Mouse (Mus musculus) mouse trophoblast stem cell (cell line): ENCODE results near the gene 1700022I11Rik.
"Not testable (repeated sequence)": the region's sequence is repeated elsewhere in the genome, so short reads cannot be mapped to it uniquely, and the experiment has no call there.

Source experiments
- in situ Hi-C, 2 experiments: fragments of 300-500 bp; cut with MseI, MboI; formaldehyde crosslinking; loops; 2 replicates in 1 of 2; 3 replicates in 1 of 2; pipeline ENCODE4 v1.15.1; 2025

Gene 1700022I11Rik

DNA sequence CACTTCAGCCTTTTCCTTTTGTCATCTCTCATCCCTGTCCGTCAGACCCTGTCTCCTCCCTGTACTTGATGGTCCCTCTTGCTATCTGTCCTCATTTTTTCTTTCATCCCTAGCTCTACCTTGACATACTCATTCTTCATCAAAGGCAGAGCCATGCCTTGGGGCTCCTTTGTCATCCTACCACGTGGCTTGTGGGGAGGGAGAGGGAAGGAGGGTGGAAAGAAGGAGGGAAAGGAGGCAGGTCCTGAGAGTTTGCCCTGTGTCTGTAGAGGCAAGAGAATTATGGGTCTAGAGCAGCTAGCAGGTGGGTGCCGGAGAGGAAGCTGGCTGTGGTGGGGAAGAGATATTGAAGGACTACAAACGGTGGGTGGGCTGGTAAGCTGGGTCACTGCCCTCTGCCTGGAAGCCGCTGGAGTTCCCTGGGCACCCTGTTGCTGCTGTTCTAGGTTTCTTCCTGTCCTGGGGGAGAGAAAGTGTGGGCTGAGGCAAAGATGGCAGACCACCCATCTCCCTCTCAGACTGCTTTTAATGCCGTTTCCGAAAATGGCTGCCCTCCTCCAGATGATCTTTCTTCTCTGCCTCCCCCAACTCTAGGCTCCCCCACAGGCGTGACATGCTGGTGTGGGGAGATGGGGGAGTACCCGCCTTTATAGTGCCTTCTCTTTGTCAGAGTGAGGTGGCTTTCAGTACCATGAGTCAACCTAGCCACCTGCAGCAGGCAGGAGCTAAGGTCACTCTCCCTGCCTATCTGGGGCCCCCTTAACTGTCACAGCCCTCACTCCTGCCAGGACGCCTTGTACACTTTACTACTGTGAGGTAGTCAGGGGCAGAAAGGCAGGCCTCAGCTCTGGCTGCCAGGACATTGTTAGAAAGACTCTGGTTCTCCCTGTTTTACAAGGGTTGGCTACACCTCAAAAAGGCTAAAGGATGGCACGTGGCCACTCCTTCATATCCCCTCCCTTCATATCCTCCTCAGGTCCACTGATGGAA lies 17.9 kb upstream of the 1700022I11Rik start:
- in situ Hi-C loops: no loop called here

DNA sequence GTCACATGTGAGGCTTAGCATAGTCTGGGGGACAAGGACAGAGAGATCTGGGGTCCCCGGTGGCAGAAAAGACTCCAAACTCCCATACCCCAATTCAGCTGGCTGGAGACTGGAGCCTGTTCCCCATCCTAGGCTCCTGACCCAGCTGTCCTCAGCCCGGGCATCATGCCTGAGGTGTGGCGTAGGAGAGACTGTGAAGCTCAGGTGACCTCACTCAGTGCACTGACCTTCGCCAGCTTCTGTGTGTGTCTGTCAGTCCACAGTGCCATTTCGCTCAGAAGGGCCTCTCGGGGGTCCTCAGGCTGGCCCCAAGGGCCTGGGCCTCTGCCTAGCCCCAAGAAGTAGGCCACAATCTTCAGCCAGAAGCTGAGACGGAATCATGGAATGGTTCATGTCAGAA lies 16.8 kb upstream of the 1700022I11Rik start:
- in situ Hi-C loops: no loop called here

DNA sequence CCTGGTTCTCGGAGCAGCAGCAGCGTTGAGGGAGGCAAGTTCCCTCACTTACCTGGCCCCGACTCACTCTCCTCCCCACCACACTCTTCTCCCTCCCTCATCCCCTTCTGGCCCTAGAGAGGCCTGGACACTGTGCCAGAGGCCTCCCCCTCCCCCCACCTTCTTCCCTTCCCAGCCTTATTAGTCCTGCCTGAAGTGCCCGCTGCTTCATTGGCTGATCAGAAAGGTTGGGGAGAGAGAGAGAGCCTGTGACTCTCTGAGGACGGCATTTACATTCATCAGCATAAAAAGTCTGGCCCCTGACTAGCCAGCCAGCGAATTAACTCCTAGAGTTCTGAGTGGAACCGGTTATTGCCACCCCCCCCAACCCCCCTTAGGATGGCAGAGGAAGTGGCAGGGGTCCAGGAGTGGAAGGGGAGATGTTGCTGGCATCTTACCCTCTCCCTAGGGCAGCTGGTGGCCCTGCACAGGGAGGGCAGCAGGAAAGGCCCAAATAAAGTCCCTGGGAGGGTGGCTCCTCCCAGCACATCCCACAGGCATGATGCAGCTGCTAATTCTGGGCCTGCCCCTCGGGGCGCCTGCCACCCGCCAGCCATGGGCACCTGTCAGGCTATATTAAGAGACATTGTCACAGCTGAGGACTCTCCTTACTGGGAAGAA lies 15.8 kb upstream of the 1700022I11Rik start:
- in situ Hi-C loops: no loop called here

- in situ Hi-C loops: no loop called here
Observed at GRCm38 (mm10) chr4:42954297-42954696, 15.1 kb upstream of the 1700022I11Rik start.

GRCm38 (mm10) chr4:42955200-42955599 lies 14.2 kb upstream of the 1700022I11Rik start:
- in situ Hi-C loops: no loop called here

- in situ Hi-C loops: no loop called here
Observed at GRCm38 (mm10) chr4:42956581-42956980, 12.8 kb upstream of the 1700022I11Rik start.

DNA sequence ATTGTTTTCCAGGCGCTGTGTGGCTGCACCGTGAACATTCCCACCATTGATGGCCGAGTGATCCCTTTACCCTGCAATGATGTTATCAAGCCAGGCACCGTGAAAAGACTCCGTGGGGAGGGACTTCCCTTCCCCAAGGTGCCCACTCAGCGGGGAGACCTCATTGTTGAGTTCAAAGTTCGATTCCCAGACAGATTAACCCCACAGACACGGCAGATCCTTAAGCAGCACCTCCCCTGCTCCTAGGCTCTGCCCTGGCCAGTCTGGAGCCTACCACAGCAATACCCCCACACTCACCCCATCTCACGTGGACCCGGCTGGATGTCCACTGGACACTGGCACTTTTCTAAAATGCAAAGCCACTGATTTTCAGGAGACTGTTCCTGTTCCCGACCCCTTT lies 12.1 kb upstream of the 1700022I11Rik start:
- in situ Hi-C loops: no loop called here

GRCm38 (mm10) chr4:42957979-42958378 lies 11.4 kb upstream of the 1700022I11Rik start:
- in situ Hi-C loops: no loop called here

DNA sequence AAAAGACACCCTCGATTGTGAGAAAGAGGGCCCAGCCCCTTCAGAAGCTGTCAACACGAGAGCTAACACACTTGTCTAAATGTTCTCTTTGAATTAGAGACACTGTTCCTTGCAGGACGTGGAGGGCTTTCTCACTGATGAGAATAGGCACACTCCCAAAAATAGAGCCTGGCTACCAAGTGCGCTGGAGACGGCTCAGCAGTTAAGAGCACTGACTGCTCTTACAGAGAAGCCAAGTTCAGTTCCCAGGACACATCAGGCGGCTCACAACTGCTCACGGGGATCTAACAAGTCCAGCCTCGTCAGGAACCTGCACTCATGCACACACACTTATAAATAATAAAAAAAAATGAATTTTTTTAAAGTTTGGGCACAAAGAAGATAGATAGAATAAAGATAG lies 10.5 kb upstream of the 1700022I11Rik start:
- in situ Hi-C loops: no loop called here

DNA sequence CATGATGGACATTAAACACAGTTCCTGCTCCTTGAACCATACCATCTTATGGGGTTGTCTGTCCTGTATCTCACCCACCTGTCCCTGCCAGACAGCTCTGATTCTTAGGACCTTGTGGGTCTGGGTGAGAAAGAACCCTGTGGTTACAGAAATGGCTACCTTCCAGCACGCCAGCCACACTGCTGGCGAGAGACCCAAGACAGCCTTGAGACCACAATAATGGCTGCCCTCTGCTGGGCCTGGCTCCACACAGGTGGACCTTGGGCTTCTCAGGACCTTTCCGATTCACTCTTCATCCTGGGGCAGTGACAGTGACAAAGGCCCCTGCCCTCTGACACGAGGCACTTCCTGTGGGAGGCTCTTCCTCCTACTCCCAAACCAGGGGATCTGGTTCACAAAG lies 10.0 kb upstream of the 1700022I11Rik start:
- in situ Hi-C loops: no loop called here

DNA sequence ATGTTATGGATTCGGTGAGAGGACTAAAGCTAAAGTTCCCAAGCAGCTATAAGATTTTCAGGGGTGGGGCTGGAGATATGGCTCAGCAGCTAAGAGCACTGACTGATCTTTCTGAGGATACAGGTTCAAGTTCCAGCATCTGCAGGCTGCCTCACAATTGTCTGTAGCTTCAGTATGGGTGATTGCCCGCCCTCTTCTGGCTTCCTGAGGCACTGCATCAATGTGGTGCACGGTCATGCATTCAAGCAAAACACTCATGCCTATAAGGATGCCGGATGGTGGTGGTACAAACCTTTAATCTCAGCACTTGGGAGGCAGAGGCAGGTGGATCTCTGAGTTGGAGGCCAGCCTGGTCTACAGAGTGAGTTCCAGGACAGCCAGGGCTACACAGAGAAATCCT lies 7.8 kb upstream of the 1700022I11Rik start:
- in situ Hi-C loops: no loop called here

- in situ Hi-C loops: no loop called here
Observed at GRCm38 (mm10) chr4:42963480-42963879, 5.9 kb upstream of the 1700022I11Rik start.

- in situ Hi-C loops: no loop called here
Observed at GRCm38 (mm10) chr4:42965039-42965719, 4.2 kb upstream of the 1700022I11Rik start.

- in situ Hi-C loops: no loop called here
Observed at GRCm38 (mm10) chr4:42972952-42973351, 3.5 kb downstream of the 1700022I11Rik start.

DNA sequence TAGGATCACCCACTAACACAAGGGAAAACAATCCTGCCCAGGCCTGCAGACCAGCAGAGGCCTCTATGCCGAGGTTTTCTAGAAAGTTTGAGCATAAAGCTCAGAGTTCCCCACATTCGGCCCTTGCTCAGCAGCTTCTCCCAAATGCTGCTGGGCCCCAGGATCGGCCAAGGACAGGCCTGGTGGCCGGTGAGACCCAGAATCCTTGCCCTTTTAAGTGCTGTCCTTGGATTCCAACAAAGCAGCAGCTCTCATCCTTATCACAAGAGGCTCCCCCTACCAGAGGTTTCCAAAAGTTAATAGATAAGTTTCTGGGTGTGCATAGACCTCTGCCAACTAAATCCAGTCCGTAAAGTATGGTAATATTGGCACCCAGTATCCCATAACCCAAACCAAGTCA lies 4.5 kb downstream of the 1700022I11Rik start:
- in situ Hi-C loops: no loop called here

DNA sequence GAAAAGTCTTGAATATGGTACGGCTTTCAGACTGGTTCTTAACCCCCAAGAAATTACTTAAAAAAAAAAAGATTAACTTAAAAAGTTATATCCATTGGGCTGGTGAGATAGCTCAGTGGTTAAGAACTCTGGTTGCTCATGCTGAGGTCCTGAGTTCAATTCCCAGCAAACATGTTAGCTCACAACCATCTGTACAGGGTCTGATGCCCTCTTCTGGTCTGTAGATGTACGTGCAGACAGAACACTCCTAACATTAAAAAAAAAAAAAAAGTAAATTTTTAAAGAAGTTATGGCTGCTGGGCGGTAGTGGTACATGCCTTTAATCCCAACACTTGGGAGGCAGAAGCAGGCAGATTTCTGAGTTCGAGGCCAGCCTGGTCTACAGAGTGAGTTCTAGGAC lies 8.7 kb downstream of the 1700022I11Rik start:
- in situ Hi-C loops: no loop called here

- in situ Hi-C loops: not testable (repeated sequence)
Observed at GRCm38 (mm10) chr4:42980467-42980866, 11.1 kb downstream of the 1700022I11Rik start.

DNA sequence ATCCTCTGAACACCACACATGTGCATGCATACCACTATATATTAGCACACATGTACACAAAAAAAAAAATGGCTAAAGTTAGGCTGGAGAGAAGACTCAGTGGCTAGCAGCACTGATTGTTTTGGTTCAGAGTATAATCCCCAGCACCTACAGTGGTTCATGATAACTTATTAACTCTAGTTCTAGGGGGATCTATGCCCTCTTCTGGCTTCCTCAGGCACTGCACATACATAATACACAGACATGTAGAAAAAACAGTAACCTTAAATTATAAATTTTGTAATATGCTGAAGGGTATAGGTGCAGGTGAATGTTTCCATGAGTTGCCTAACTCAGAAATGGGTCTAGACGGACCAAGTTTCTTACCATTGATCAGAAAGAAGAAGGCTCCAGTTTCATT lies 18.9 kb downstream of the 1700022I11Rik start:
- in situ Hi-C loops: no loop called here

DNA sequence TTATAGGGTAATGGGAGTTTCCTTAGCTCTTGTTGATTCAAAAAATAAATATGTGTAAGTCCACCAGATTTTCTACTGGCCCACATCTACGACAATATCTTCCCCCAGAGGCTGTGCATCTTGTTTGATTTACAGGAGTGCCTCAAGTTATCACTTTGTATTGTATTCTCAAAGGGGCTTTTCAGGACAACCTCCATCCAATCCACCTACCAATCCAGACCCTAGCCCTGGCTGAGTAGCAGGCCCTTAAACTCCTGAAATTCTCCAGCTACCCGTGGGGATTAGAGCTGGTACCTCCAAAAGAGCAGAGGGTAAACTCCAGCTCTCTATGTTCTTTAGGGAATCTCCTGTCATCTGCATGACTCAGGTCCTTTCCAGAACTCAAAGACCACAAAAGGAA lies 28.6 kb downstream of the 1700022I11Rik start:
- in situ Hi-C loops: no loop called here

- in situ Hi-C loops: no loop called here
Observed at GRCm38 (mm10) chr4:42999451-43000140, 30.2 kb downstream of the 1700022I11Rik start.

DNA sequence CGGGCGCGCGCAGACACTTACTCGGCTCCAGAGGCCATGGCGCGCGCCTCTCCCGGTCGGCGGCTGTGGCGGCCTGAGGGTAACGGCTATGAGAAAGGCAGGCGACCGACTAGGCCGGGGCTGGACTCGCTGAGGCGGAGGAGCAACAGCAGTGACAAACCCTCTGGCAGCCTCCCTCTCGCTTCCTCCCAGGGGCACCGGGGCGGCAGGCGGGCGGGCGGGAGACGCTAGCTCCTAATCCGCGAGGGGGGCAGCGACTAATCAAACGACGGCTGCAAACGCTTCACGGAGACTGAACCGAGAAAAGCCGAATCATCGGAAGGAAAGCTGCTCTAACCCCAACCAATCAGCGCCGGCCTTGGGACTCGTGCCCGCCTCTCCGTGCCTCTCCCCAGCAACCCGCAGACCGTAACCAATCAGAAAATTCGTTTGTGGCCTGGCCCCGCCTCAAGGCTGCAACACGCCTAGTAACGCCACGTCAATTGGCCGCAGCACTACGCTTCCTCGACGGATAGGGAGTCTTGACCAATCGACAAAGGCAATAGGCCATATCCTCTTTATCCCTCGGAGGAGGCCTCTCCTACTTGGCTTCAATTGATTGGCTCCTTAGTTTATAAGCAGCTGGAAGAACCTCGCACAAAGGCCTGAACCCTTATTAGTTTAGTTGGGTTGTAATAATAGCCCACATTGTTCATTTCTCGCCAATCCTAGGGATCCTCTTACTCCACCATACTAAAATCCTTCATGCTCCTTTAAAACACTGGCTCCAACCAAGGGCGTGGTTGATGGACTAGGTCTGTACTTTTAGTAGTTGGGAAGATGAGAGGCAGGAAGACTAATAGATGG lies 31.0 kb downstream of the 1700022I11Rik start, which contains the start of gene Vcp:
Gene Vcp, minus strand, starts transcription at position 367 of the 846 bp plus-strand sequence.
- in situ Hi-C loops: not testable (repeated sequence)
